Mouse (Mus musculus): ENCODE data around the gene Tmod4. TPM values are rescaled to one million over a fixed set of nuclear protein-coding genes. Genes with fewer than 3 reads are reported as not detected.

The Tmod4 gene
- polyA plus RNA-seq, 1 experiment, result 2.5 TPM

DNA sequence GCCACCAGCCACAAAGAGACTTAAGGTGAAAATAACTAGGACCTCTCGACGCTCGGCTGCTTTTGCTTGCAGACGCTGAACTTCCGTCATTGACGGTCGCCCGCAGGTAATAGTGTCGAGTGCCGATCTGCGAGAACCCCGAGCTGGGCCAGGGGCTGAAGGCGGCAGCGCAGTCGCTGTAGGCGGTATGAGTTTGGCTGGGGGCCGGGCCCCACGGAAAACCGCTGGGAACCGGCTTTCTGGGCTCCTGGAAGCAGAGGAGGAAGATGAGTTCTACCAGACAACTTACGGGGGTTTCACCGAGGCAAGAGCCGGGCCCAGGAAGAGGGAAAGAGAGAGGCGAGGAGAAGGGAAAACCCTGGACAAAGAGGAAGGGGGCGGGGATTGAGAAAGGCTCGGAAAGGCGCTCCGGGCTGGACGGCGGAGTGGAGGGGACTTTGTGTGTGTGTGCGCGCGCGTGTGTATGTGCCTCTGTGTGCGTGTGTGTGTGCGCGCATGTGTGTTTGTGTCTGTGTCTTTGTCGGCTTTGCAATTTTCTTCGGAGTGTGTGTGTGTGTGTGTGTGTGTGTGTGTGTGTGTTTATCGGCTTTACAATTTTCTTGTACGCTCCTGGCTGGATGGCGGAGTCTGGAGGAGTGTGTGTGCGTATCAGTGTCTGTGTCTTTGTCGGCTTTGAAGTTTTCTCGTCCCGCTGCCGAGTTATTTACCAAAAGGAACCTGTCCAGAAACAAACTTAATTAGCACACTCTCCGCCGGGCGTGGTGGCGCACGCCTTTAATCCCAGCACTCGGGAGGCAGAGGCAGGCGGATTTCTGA, 13.2 kb upstream of the Tmod4 start, which contains the start of gene Vps72:
Vps72 (plus strand) TSS at position 112 of the 816 bp plus-strand sequence.
- H3ac ChIP-seq (ENCODE audit: control insufficient read depth, insufficient read length), result peak within 1 kb of the TSS; percentile 5
- peaks cover 30% of the 10 kb centered on the region for H3K79me2 ChIP-seq (ENCODE audit: control insufficient read depth, insufficient read depth)
- no peaks in the 10 kb centered on the region for H3K36me3 ChIP-seq (ENCODE audit: control insufficient read depth, insufficient read depth)
- TF ChIP-seq E2F4 (IDR thresholded peaks at IDR 0.05; ENCODE audit: insufficient read depth), result no peak
- TF ChIP-seq REST (IDR thresholded peaks at IDR 0.05; ENCODE audit: insufficient read depth, insufficient read length), result no peak
- peak; percentile 64 for TF ChIP-seq POLR2A (IDR thresholded peaks at IDR 0.05; ENCODE audit: insufficient read length, low read depth)
- peak in 1 of 3 experiments; percentile 22 for TF ChIP-seq MYOG (IDR thresholded peaks at IDR 0.05; ENCODE audit: control insufficient read depth in 1 of 3, insufficient read depth in 1 of 3, insufficient read length in 2 of 3, low read depth in 2 of 3)
- no peak for TF ChIP-seq TCF12 (IDR thresholded peaks at IDR 0.05; ENCODE audit: insufficient read depth, poor library complexity, severe bottlenecking)
- peak; percentile 85 for TF ChIP-seq SRF (IDR thresholded peaks at IDR 0.05; ENCODE audit: control insufficient read depth, insufficient read length, low read depth)
- TF ChIP-seq CEBPB (IDR thresholded peaks at IDR 0.05; ENCODE audit: insufficient read depth, poor library complexity, severe bottlenecking), result 0 out of 2 replicates have a peak, but pooled peaks have one; percentile 1
- TF ChIP-seq POLR2AphosphoS2 (IDR thresholded peaks at IDR 0.05; ENCODE audit: insufficient read length, low read depth), result peak; percentile 32
- TF ChIP-seq MAX (IDR thresholded peaks at IDR 0.05; ENCODE audit: low read depth), result no peak
- peak within 1 kb of the TSS; percentile 63 for H3K4me2 ChIP-seq (ENCODE audit: low read depth)
- H3K27me3 ChIP-seq (ENCODE audit: control insufficient read depth, insufficient read depth, insufficient read length), result no peaks in the 10 kb centered on the region
- peak within 1 kb of the TSS; percentile 73 for H3K4me3 ChIP-seq

DNA sequence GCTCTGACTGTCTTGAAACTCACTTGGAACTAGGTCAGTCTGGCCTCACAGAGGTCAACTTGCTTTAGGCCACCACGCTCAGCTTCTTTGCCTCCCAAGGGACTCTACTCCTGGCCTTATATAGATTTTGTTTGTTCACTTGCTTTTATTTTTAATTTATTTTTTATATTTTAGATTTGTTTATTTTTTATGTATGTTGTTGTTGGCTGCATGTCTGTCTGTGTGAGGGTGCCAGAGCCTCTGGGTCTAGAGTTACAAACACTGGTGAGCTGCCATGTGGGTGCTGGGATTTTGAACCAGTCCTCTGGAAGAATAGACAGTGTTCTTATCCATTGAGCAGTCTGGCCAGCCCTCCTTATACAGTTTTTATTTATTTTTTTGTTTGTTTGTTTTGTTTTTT, 11.5 kb upstream of the Tmod4 start:
- H3K4me2 ChIP-seq (ENCODE audit: low read depth), result peak overlapping the region; percentile 63
- no peak for TF ChIP-seq TCF3 (IDR thresholded peaks at IDR 0.05; ENCODE audit: insufficient read length, low read depth)
- TF ChIP-seq CEBPB (IDR thresholded peaks at IDR 0.05; ENCODE audit: insufficient read depth, poor library complexity, severe bottlenecking), result no peak
- no peak for TF ChIP-seq MYOG (IDR thresholded peaks at IDR 0.05; ENCODE audit: control insufficient read depth in 1 of 3, insufficient read depth in 1 of 3, insufficient read length in 2 of 3, low read depth in 2 of 3)
- TF ChIP-seq MAX (IDR thresholded peaks at IDR 0.05; ENCODE audit: low read depth), result no peak

DNA sequence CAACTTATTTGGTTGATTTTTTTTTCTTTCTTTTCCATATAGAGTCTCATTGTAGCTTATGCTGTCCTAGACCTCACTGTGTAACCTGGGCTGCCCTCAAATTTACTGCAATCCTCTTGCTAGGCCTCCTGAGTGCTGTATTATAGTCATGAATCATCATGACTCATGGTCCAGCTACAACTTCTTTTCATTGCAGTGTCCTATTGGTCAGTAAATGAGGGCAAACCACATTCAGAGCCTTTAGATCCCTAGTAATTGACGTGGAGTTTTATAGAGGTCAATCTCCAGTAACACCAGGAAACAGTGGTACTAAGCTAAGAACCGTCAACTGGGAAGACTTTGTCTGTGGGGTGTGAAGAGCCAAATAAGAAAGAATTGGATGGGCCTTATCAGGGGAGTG, 6.5 kb upstream of the Tmod4 start:
- H3K4me2 ChIP-seq (ENCODE audit: low read depth), result peak overlapping the region; percentile 24
- TF ChIP-seq POLR2AphosphoS2 (IDR thresholded peaks at IDR 0.05; ENCODE audit: insufficient read length, low read depth) (no peak), MAX (IDR thresholded peaks at IDR 0.05; ENCODE audit: low read depth) (no peak), E2F4 (IDR thresholded peaks at IDR 0.05; ENCODE audit: insufficient read depth) (no peak), CEBPB (IDR thresholded peaks at IDR 0.05; ENCODE audit: insufficient read depth, poor library complexity, severe bottlenecking) (no peak), REST (IDR thresholded peaks at IDR 0.05; ENCODE audit: insufficient read depth, insufficient read length) (no peak), MYOD1 (IDR thresholded peaks at IDR 0.05; ENCODE audit: control insufficient read depth in 1 of 3, insufficient read length in 2 of 3, low read depth in 2 of 3) (no peak), SRF (IDR thresholded peaks at IDR 0.05; ENCODE audit: control insufficient read depth, insufficient read length, low read depth) (no peak), TCF3 (IDR thresholded peaks at IDR 0.05; ENCODE audit: insufficient read length, low read depth) (no peak), USF1 (IDR thresholded peaks at IDR 0.05; ENCODE audit: low read depth) (no peak), MYOG (IDR thresholded peaks at IDR 0.05; ENCODE audit: control insufficient read depth in 1 of 3, insufficient read depth in 1 of 3, insufficient read length in 2 of 3, low read depth in 2 of 3) (no peak), TCF12 (IDR thresholded peaks at IDR 0.05; ENCODE audit: insufficient read depth, poor library complexity, severe bottlenecking) (no peak), POLR2A (IDR thresholded peaks at IDR 0.05; ENCODE audit: insufficient read length, low read depth) (no peak)
- no peak overlapping the region for H3K4me3 ChIP-seq
- H3ac ChIP-seq (ENCODE audit: control insufficient read depth, insufficient read length), result no peak overlapping the region
- H3K27me3 ChIP-seq (ENCODE audit: control insufficient read depth, insufficient read depth, insufficient read length), result no peaks in the 10 kb centered on the region
- H3K36me3 ChIP-seq (ENCODE audit: control insufficient read depth, insufficient read depth), result peaks cover 7% of the 10 kb centered on the region
- H3K79me2 ChIP-seq (ENCODE audit: control insufficient read depth, insufficient read depth), result peaks cover 12% of the 10 kb centered on the region

More for the DNA sequence above, 11.5 kb upstream of the Tmod4 start:
- H3K27me3 ChIP-seq (ENCODE audit: control insufficient read depth, insufficient read depth, insufficient read length), result no peaks in the 10 kb centered on the region
- H3K79me2 ChIP-seq (ENCODE audit: control insufficient read depth, insufficient read depth), result peaks cover 24% of the 10 kb centered on the region
- no peak overlapping the region for H3K4me3 ChIP-seq
- no peak overlapping the region for H3ac ChIP-seq (ENCODE audit: control insufficient read depth, insufficient read length)
- no peaks in the 10 kb centered on the region for H3K36me3 ChIP-seq (ENCODE audit: control insufficient read depth, insufficient read depth)

DNA sequence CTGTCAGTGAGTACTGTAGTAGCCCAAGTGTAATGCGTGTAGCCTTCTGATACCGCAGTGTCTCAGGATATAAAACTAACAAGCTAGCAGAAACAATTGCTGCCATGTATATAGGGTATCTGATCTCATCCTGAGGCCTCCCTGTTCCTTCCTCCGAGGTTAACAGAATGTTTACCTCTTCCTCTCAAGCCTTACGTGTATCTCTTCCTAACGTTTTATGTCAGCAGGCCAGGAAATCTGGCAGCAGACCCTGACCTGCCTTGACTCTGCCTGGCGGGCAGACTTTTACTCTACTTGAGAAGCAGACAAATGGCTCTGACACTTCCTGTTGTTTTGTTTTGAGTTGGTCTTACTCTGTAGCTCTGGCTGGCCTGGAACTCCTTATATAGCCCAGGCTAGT, 2.7 kb upstream of the Tmod4 start:
- H3K27me3 ChIP-seq (ENCODE audit: control insufficient read depth, insufficient read depth, insufficient read length), result no peaks in the 10 kb centered on the region
- TF ChIP-seq SRF (IDR thresholded peaks at IDR 0.05; ENCODE audit: control insufficient read depth, insufficient read length, low read depth), result no peak
- no peak for TF ChIP-seq MYOG (IDR thresholded peaks at IDR 0.05; ENCODE audit: control insufficient read depth in 1 of 3, insufficient read depth in 1 of 3, insufficient read length in 2 of 3, low read depth in 2 of 3)
- no peak for TF ChIP-seq MYOD1 (IDR thresholded peaks at IDR 0.05; ENCODE audit: control insufficient read depth in 1 of 3, insufficient read length in 2 of 3, low read depth in 2 of 3)
- H3ac ChIP-seq (ENCODE audit: control insufficient read depth, insufficient read length), result no peak overlapping the region
- H3K4me3 ChIP-seq, result no peak overlapping the region
- H3K36me3 ChIP-seq (ENCODE audit: control insufficient read depth, insufficient read depth), result peaks cover 7% of the 10 kb centered on the region
- no peak overlapping the region for H3K4me2 ChIP-seq (ENCODE audit: low read depth)
- H3K79me2 ChIP-seq (ENCODE audit: control insufficient read depth, insufficient read depth), result no peaks in the 10 kb centered on the region

DNA sequence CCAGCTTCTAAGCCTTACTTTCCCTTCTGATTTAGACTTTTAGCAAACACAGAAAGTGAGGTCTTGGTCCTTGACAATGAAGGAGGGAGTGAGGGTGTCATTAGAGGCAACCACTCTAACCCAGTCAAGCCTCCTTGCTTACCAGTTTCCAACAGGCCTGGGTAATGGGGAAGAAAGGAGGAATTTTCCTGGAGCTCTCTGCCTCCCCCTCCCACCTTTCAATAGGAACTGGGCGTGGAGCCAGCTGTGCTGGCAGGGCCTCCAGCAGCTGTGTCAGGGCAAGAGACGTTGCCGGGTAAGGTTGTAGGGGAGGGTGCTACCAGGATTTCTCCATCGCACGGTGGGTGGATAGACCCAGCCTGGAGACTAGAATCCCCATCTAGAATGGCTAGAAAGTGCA, 696 bp downstream of the Tmod4 start:
- Histone ChIP-seq H3K79me2 (ENCODE audit: control insufficient read depth, insufficient read depth) (no peaks in the 10 kb centered on the region), H3K4me2 (ENCODE audit: low read depth) (no peak overlapping the region), H3K36me3 (ENCODE audit: control insufficient read depth, insufficient read depth) (no peaks in the 10 kb centered on the region), H3ac (ENCODE audit: control insufficient read depth, insufficient read length) (no peak overlapping the region), H3K4me3 (no peak overlapping the region), H3K27me3 (ENCODE audit: control insufficient read depth, insufficient read depth, insufficient read length) (no peaks in the 10 kb centered on the region)
- TF ChIP-seq MYOG (IDR thresholded peaks at IDR 0.05; ENCODE audit: control insufficient read depth in 1 of 3, insufficient read depth in 1 of 3, insufficient read length in 2 of 3, low read depth in 2 of 3) (peak in 1 of 3 experiments; percentile 24), TCF3 (IDR thresholded peaks at IDR 0.05; ENCODE audit: insufficient read length, low read depth) (no peak), SRF (IDR thresholded peaks at IDR 0.05; ENCODE audit: control insufficient read depth, insufficient read length, low read depth) (no peak), MYOD1 (IDR thresholded peaks at IDR 0.05; ENCODE audit: control insufficient read depth in 1 of 3, insufficient read length in 2 of 3, low read depth in 2 of 3) (peak in 1 of 3 experiments; percentile 17)

All from myocyte (in vitro differentiated cells).